Mouse (Mus musculus) limb, embryonic 13.5 days (tissue): ENCODE measurements around the gene Nxph3. TPM values are rescaled to one million over a fixed set of nuclear protein-coding genes. Genes with fewer than 3 reads are reported as not detected.

Experiments used
- ATAC-seq: fragments of 200-750 bp; cut with Nextera tagmentation; 2 replicates; pipeline ENCODE4 v1.8.0; 2017; ENCODE audit warnings: low read depth, moderate number of reproducible peaks, moderate TSS enrichment; ENCODE audit not compliant: low FRiP score
- H3K27ac ChIP-seq: fragments of 300-500 bp; sonication (generic); 2 replicates; pipeline ENCODE4 v1.5.1; 2015; ENCODE audit warnings: inconsistent platforms, mild to moderate bottlenecking, moderate library complexity
- H3K27me3 ChIP-seq: fragments of 300-500 bp; sonication (generic); 2 replicates; pipeline ENCODE4 v1.6.1; 2015; ENCODE audit warnings: mild to moderate bottlenecking, inconsistent platforms
- H3K36me3 ChIP-seq: fragments of 300-500 bp; sonication (generic); 2 replicates; pipeline ENCODE4 v1.6.1; 2015; ENCODE audit warnings: inconsistent platforms, mild to moderate bottlenecking, moderate library complexity
- H3K4me1 ChIP-seq: fragments of 300-500 bp; sonication (generic); 2 replicates; pipeline ENCODE4 v1.6.1; 2015; ENCODE audit warnings: inconsistent platforms
- H3K4me2 ChIP-seq: fragments of 300-500 bp; sonication (generic); replicated peaks from 2 replicates; pipeline ENCODE4 v1.6.1; 2015; ENCODE audit warnings: inconsistent platforms, mild to moderate bottlenecking, moderate library complexity
- H3K4me3 ChIP-seq: fragments of 300-500 bp; sonication (generic); 2 replicates; pipeline ENCODE4 v1.5.1; 2015; ENCODE audit warnings: moderate library complexity, mild to moderate bottlenecking, inconsistent platforms
- H3K9ac ChIP-seq: fragments of 300-500 bp; sonication (generic); 2 replicates; pipeline ENCODE4 v1.6.1; 2015; ENCODE audit warnings: mild to moderate bottlenecking, inconsistent platforms
- H3K9me3 ChIP-seq: fragments of 300-500 bp; sonication (generic); 2 replicates; pipeline ENCODE4 v1.6.1; 2016; ENCODE audit warnings: inconsistent platforms
- WGBS: fragments of 180-500 bp; shearing (Covaris S2); methylation state at CpG from one replicate; pipeline ENCODE4 v1.1.7; 2015; 5-methylcytosine and 5-hydroxymethylcytosine counted together
- polyA plus RNA-seq: library from polyadenylated mRNA; unstranded; fragments of >200 nt; fragmentation: Nextera tagmentation; extraction: Ambion mirVana; gene quantifications from 2 replicates; pipeline ENCODE4 v1.2.1, GENCODE M21; 2015

The Nxph3 gene
- polyA plus RNA-seq = 0.98 and 1.1 TPM in 2 replicates

GRCm38 (mm10) chr11:95514298-95514861 is at the start of gene Nxph3:
TSS of gene Nxph3 (minus strand) at chr11:95514570.
- peaks cover 52% of the 10 kb centered on the region for H3K4me1 ChIP-seq
- peak; percentile 54 for ATAC-seq
- peak within 1 kb of the TSS; percentile 100 for H3K4me2 ChIP-seq
- H3K9ac ChIP-seq = peak within 1 kb of the TSS; percentile 71
- peak within 1 kb of the TSS; percentile 64 for H3K4me3 ChIP-seq
- peaks cover 38% of the 10 kb centered on the region for H3K27me3 ChIP-seq
- under 1% methylated on average over 66 of the region's 66 CpGs for WGBS
- no peak within 1 kb of the TSS for H3K27ac ChIP-seq
- H3K9me3 ChIP-seq = no peaks in the 10 kb centered on the region
- H3K36me3 ChIP-seq = no peaks in the 10 kb centered on the region

DNA sequence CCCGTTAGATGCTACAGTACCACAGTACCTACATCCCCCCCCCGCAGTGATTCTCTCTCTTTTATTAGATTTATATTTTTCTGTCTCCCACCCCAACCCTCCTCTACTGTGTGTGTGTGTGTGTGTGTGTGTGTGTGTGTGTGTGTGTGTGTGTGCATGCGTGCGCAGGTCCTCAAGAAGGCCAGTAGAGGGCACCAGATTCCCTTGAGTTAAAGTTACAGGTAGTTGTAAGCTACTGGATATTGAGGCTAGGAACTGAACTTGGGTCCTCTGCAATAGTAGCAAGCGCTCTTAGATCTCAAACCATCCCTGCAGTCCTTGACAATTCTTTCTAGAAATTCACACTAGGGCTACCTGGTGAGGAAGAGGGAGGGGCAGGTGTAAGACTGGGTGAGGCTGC is 49.5 kb upstream of the Nxph3 start:
- H3K9ac ChIP-seq = no peak overlapping the region
- no peak overlapping the region for H3K4me2 ChIP-seq
- H3K27me3 ChIP-seq = peaks cover 4% of the 10 kb centered on the region; the same call in 1 of the 2 replicates
- no peak for ATAC-seq
- no peaks in the 10 kb centered on the region for H3K9me3 ChIP-seq
- 93% methylated on average over 5 of the region's 5 CpGs for WGBS
- H3K27ac ChIP-seq = no peak overlapping the region
- H3K4me3 ChIP-seq = no peak overlapping the region
- H3K4me1 ChIP-seq = peaks cover 53% of the 10 kb centered on the region
- no peaks in the 10 kb centered on the region for H3K36me3 ChIP-seq

DNA sequence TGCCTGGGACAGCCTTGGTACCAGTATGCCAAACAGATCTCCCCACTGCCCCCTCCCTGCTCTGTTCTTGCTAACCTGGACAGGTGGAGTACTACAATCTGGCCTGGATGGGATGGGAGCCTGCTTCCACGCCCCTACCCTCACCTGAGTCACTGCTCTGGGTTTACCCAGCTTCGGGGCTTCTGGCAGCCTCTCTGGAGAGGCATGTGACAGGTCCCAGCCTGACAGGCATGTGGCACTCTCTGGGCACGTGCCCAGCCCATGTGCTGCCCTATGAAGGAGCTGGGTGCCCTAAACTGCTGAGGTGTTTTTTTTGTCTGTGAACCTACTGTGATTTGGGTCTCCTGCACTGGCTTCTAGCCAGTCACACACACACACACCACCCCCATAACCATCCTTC is 46.4 kb upstream of the Nxph3 start:
- Histone ChIP-seq H3K9ac (no peak overlapping the region), H3K27ac (no peak overlapping the region), H3K27me3 (0 out of 2 replicates have a peak, but pooled peaks cover 7% of the 10 kb centered on the region), H3K9me3 (no peaks in the 10 kb centered on the region), H3K4me2 (no peak overlapping the region), H3K36me3 (no peaks in the 10 kb centered on the region), H3K4me3 (no peak overlapping the region), H3K4me1 (peaks cover 48% of the 10 kb centered on the region)
- WGBS = 65% methylated on average over 3 of the region's 3 CpGs
- ATAC-seq = no peak

DNA sequence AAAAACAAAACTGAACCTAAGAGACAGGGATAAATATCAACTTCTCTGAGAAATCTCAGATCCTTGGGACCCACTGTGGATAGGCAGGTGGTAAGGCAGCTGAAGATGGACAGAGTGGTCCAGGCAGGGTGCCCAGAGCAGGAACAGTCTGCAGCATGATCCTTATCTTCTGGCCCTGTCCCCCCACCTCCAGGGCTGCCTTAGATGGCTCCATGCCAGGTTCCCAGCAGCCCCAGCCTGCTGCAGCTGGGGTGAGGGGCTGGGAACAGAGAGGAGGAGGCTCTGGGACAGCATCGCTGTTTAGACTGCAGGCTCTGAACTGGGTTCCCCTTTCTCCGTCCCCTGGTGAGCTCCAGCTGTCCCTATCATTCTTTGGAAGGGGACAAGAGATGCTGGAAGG is 45.4 kb upstream of the Nxph3 start:
- ATAC-seq = 0 out of 2 replicates have a peak, but pooled peaks have one; percentile 28
- 68% methylated on average over 2 of the region's 2 CpGs for WGBS

GRCm38 (mm10) chr11:95557719-95558118 is 43.3 kb upstream of the Nxph3 start:
- Histone ChIP-seq H3K27me3 (0 out of 2 replicates have a peak, but pooled peaks cover 7% of the 10 kb centered on the region), H3K27ac (no peak overlapping the region), H3K4me2 (no peak overlapping the region), H3K4me1 (peaks cover 55% of the 10 kb centered on the region), H3K36me3 (no peaks in the 10 kb centered on the region), H3K4me3 (no peak overlapping the region), H3K9ac (no peak overlapping the region), H3K9me3 (no peaks in the 10 kb centered on the region; the same call in 1 of the 2 replicates)
- 49% methylated on average over 6 of the region's 6 CpGs for WGBS
- ATAC-seq = no peak

More for the DNA sequence above, 45.4 kb upstream of the Nxph3 start:
- Histone ChIP-seq H3K27me3 (0 out of 2 replicates have a peak, but pooled peaks cover 7% of the 10 kb centered on the region), H3K27ac (no peak overlapping the region), H3K4me2 (no peak overlapping the region), H3K4me3 (no peak overlapping the region), H3K4me1 (peaks cover 53% of the 10 kb centered on the region), H3K36me3 (no peaks in the 10 kb centered on the region), H3K9ac (peak overlapping the region; percentile 0; the same call in 1 of the 2 replicates), H3K9me3 (no peaks in the 10 kb centered on the region)

DNA sequence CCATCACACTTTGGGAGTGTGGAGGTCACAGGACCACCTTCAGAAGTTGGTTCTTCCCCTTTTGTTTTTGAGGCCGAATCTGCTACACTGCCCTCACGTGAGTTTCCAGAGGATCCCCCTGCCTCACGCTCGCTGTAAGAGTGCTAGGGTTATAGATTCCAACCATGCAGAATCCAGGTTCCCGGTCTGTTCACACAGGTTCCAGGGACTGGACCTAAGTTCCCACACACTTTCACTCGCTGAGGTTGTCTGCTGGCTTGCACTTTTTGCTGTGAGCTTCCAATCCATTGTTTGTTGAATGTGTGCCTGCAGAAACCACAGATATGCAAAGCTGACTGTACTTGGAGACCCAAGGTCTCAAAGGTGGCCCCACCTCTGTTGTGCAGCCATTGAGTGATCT is 42.7 kb upstream of the Nxph3 start:
- no peak for ATAC-seq
- H3K4me2 ChIP-seq = no peak overlapping the region
- peaks cover 50% of the 10 kb centered on the region for H3K4me1 ChIP-seq
- H3K9ac ChIP-seq = no peak overlapping the region
- H3K27ac ChIP-seq = no peak overlapping the region; the same call in 1 of the 2 replicates
- no peaks in the 10 kb centered on the region for H3K36me3 ChIP-seq
- no peak overlapping the region for H3K4me3 ChIP-seq
- 0 out of 2 replicates have a peak, but pooled peaks cover 7% of the 10 kb centered on the region for H3K27me3 ChIP-seq
- WGBS = 68% methylated on average over 6 of the region's 6 CpGs
- H3K9me3 ChIP-seq = no peaks in the 10 kb centered on the region; the same call in 1 of the 2 replicates

GRCm38 (mm10) chr11:95555279-95555678 is 40.9 kb upstream of the Nxph3 start:
- no peaks in the 10 kb centered on the region; the same call in 1 of the 2 replicates for H3K9me3 ChIP-seq
- 8% methylated on average over 8 of the region's 8 CpGs for WGBS
- H3K4me2 ChIP-seq = peak overlapping the region; percentile 30
- H3K27ac ChIP-seq = peak overlapping the region; percentile 73
- 0 out of 2 replicates have a peak, but pooled peaks cover 3% of the 10 kb centered on the region for H3K27me3 ChIP-seq
- 0 out of 2 replicates have a peak, but pooled peaks have one; percentile 25 for ATAC-seq
- peaks cover 42% of the 10 kb centered on the region for H3K4me1 ChIP-seq
- H3K9ac ChIP-seq = no peak overlapping the region
- H3K36me3 ChIP-seq = no peaks in the 10 kb centered on the region
- H3K4me3 ChIP-seq = no peak overlapping the region

DNA sequence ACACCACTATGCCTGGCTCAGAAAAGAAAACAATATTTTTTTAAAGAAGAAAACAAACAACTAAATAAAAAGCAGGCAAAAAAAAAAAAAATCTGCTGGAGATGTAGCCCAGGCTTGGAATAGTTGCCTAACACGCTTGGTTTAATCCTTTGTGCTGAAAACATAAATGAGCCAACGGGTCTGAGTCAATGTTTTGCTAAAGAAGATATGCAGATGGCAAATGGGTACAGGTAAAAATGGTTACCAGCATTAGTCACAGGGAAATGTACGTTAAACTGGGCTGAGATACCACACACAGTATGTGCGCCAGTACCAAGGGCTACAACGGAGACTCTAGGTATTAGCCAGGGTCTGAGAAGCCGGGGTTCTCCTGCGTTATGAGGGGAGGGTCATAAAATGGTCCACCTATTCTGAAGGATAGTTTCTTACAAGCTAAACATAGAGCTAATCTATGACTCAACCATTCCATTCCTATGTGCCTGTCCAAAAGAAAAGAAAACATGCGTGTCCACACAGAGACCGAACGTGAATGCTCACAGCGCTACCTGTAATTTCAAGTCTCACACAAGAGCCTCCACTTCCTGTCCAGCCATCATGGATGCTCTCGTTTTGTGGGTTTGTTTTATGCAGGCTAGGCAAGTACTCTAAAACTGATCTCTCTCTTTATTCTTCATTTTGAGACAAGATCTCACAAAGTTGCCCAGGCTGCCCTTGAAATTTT is 36.1 kb upstream of the Nxph3 start:
- Histone ChIP-seq H3K4me1 (peaks cover 10% of the 10 kb centered on the region), H3K27me3 (no peaks in the 10 kb centered on the region; the same call in 1 of the 2 replicates), H3K36me3 (no peaks in the 10 kb centered on the region), H3K9me3 (no peaks in the 10 kb centered on the region; the same call in 1 of the 2 replicates), H3K9ac (no peak overlapping the region), H3K27ac (no peak overlapping the region), H3K4me2 (no peak overlapping the region), H3K4me3 (no peak overlapping the region)
- 85% methylated on average over 12 of the region's 12 CpGs for WGBS
- ATAC-seq = no peak

DNA sequence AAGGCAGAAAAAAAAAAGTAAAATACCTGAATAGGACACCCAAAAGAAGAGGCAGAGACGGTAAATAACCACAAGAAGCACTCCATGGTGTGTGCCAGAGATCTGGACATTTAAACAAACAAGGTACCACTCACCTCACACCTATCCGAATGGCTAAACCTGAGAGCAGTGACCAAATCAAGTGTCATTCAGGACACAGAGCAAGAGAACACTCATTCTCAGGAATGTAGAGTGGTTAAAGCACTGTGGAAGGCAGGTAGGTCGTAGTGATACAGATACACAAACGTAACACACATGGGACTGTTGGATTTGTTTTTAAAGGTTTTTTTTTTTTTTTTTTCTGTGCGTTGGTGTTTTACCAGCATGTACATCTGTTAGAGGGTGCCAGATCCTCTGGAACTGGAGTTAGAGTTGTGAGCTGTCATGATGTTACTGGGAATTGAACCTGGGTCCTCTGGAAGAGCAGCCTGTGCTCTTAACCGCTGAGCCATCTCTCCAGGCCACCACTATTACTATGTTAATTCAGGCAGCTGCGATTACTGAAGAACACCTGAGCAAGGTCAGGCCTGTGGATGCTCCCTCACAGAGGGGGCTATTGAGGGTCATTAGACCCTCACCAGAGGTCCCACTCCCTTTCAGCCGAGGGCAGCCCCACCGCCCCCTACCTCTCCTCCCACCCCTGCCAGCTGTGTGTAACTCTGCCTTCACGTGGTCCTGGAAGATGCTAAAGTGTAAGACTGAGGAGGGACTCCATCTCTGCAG is 31.8 kb upstream of the Nxph3 start:
- Histone ChIP-seq H3K4me3 (no peak overlapping the region), H3K27ac (no peak overlapping the region), H3K4me1 (peaks cover 15% of the 10 kb centered on the region), H3K4me2 (no peak overlapping the region), H3K36me3 (no peaks in the 10 kb centered on the region), H3K9me3 (no peaks in the 10 kb centered on the region), H3K27me3 (peaks cover under 1% of the 10 kb centered on the region; the same call in 1 of the 2 replicates), H3K9ac (no peak overlapping the region)
- no peak for ATAC-seq
- WGBS = 58% methylated on average over 10 of the region's 10 CpGs

- no peak for ATAC-seq
Measured at GRCm38 (mm10) chr11:95544546-95545327, 30.4 kb upstream of the Nxph3 start.

DNA sequence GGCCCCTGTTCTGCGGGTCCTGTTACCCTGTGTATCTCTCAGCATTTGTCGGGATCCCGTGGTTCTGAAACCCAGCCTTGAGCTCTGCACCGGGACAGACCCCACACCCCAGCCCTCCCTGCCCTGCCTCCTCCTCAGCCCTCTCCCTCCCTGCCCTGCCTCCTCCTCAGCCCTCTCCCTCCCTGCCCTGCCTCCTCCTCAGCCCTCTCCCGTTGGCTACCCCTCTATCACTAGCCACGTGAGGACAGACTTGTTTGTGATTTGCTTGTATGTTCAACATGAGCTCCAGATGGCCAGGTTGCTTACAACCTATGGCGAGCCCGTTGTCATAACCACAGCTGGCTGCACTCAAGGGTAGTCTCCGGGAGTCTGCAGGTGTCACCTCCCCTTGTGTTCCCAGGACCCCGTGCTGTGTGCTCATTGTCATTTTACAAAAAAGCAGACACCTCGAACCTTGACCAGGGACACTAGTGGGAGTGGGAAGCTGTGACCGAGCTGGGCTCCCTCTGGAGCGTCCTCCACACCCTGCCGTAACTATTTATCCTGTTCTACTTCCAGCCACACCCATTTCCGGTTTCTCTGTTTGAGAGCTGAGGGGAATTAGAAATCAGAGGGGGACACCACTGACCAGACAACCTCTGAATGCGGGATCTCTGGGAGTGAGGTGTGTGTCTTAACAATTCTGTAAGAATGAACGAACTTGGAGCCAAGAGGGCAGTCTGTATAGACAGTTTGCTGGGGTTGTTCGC is 26.4 kb upstream of the Nxph3 start:
- Histone ChIP-seq H3K9me3 (no peaks in the 10 kb centered on the region), H3K36me3 (no peaks in the 10 kb centered on the region), H3K27me3 (peaks cover 11% of the 10 kb centered on the region), H3K4me3 (no peak overlapping the region), H3K9ac (no peak overlapping the region), H3K4me1 (peaks cover 43% of the 10 kb centered on the region), H3K4me2 (peak overlapping the region; percentile 5; the same call in 1 of the 2 replicates), H3K27ac (no peak overlapping the region)
- whole genome bisulfite sequencing = 23% methylated on average over 18 of the region's 18 CpGs
- no peak; the same call in 1 of the 2 replicates for ATAC-seq

More at GRCm38 (mm10) chr11:95544546-95545327, 30.4 kb upstream of the Nxph3 start:
- H3K9ac ChIP-seq = no peak overlapping the region
- no peak overlapping the region for H3K4me2 ChIP-seq
- no peaks in the 10 kb centered on the region for H3K36me3 ChIP-seq
- WGBS = 78% methylated on average over 8 of the region's 8 CpGs
- no peak overlapping the region for H3K27ac ChIP-seq
- no peaks in the 10 kb centered on the region for H3K9me3 ChIP-seq
- peaks cover 4% of the 10 kb centered on the region for H3K27me3 ChIP-seq
- H3K4me1 ChIP-seq = peaks cover 30% of the 10 kb centered on the region
- no peak overlapping the region for H3K4me3 ChIP-seq
